Mouse (Mus musculus) lung, postnatal 25 days (tissue): ENCODE measurements around the gene Ahcyl1.
"Not testable (repeated sequence)": the region's sequence is repeated elsewhere in the genome, so short reads cannot be mapped to it uniquely, and the experiment has no call there.

Experiments
- DNase-seq: peaks from one replicate; pipeline ENCODE4 v3.0.0; 2022; ENCODE audit warnings: low spot score

The Ahcyl1 gene

DNA sequence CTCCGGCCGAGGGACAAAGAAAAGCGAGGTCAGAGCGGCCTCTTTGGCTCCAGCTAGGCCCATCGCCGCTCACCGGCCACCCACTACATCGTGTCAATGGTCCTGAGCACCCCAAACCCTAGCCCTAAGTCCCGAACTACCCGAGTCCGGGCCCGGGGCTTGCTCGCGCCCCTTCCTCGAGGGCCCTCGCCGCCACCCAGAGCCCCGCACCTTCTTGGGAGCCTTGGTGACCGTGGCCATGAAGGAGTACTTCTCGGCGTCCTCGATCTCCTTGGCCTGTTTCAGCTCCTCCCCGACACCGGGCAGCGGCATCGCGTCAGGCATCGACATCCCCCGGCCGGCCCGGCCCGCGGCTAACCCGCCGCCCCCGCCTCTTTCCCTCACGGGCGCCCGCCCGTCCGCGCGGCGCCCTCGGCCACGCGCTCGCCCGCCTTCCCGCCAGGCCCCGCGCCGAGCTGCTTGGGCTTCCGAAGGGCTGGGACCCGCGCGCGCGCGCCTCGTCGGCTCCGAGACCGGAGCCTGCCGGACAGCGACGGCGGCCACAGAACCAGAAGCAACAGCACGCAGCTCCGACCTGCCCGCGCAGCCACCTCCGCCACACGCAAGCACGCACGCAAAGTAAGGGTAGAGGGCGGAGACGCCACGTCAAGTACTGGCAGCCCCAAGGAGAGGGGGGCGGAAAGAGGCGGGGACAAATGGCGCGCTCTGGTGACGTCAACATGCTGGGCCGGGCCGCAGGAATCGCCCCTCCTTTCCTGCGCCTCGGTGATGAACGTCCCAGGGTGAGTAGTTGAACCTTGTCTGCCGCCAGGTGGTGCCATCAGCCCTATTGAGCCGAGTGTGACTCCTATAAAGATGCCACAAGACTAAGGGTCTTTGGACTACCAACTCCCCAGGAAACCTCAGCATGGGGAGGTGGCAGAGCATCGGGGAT is at the start of gene Ahcyl1:
Gene Ahcyl1 (minus strand): TSS at position 613 of the 934 bp plus-strand sequence.
- peak; percentile 99 for DNase-seq

DNA sequence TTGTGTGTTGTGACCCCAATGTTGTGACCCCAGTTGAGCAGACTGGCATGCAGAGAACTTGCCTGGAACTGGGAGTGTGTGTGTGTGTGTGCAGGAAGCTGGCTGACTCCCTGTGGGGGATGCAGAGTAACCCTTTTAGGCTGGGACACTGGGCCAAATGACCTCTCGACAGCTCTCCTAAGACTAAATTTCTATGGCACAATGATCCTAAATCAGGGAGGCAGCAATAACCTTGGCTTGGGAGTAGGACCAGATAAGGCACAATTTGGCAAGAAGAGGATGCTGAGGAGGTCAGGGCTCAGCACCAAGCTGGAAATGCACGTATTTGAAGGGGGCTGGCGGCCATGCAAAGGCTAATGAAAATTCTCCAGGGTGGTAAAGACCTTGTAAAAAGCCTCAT is 49.7 kb upstream of the Ahcyl1 start:
- no peak for DNase-seq

DNA sequence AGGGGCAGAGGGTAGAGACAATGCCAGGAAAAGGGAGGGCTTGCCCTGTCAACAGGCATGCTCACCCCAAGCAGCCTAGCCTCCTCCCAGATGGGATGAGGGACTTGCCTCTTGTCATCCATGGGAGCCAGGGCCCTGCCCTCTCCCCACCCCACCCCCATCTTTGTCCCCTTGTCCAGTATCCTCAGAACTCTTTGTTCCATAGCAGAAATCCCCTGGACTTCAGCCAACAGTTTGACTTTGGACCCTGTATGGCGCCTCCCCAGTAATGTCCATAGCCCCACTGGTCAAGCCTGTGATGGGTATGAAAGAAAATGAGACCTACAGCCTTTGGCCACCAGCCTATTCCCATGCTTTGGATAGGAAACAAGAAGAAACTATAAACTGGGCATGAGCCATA is 47.3 kb upstream of the Ahcyl1 start:
- no peak for DNase-seq

DNA sequence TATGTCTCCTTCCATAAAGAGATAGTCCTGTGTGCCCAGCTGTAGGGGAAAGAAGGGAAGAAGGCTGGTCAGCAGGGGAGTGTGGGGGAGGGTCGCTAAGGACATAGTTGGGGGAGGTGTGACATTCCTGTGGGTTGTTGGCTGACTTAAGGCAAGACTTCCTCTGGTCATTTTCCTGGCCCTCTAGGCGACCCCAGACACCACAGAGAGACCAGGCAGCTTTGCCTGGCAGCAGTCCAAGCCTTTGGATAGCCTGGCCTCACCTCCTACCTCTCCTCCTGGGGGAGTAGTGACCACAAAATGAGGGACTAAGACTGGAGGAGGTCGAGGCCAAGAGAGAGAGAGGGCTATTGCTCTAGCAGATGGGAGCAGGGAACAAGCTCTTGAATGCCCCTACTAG is 46.7 kb upstream of the Ahcyl1 start:
- no peak for DNase-seq

DNA sequence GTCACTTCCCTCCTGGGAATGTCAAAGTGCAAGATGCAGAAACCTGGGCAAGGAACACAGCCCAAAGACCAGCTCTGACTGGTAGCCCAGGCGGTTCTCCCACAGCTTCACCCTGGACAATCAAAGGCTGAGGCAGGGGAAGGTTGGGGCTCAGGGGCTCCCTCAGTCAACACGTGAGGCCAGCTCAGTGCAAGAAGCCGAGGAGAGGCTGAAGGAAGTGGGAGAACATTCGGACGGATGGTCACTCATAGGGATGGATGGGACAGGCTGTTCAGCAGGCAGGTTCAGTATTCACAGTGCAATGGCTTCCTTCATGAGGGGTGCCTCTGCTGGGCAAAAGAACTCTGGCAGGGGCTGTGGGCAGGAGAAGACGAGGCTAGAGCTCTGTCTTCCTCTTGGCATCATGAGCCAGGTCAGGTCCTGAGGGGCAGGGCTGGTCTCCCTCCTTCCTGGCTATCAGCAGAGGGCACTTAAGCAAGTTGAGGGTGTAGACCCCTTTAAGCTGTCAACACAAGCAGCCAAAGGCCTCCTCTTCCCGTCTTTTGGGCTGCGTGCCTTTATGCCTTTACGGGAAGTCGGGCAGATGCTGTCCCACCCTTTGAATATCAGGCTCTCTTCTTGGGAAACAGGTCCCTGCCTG is 45.8 kb upstream of the Ahcyl1 start:
- DNase-seq, result no peak

DNA sequence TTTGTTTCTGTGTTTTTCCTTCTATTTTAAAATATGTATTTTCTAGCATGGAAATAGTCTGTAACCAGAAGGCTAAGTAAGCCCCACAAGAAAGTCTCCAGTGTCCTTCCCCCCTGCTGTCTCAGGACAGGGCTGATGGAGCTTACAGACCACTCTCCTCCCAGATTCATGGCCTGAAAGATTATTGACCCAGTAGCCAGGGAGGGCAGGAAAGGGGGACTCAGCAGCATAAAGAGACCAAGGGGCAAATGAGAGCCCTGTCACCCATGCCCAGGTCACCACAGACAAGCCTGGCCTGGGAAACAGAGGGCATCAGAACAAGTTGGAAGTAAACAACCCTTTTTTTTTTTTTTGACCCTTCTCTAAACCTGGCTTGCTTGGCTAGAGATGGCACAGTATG is 45.0 kb upstream of the Ahcyl1 start:
- DNase-seq, result no peak

DNA sequence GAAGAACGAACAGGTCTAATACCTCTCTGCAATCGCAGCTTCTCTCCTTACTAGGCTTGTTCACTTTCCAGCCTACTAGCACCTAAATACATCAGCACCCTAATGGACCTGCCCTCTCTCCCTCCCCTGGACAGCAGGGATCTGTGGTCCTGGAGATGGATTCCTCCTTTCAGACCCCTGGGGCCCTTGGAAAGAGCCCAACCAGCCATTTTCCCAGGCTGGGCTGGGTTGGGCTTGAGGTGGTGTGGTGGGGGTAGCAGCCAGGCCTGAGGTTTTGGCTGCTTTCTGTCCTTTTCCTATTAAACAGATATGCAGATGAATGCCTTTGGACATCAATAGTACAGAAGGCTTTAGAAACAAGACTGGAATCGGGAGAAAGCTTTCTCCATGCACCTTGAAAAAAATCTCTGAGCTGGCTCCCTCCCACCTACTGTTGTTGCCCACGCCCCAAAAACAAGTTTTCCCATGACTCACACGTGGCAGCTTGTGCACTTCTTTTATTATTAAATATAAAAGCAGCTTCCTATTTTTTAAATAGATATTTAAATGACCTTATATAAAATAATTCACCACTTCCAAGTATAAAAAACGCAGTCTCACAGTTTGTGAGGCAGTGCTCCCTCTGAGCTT is 44.3 kb upstream of the Ahcyl1 start:
- no peak for DNase-seq

DNA sequence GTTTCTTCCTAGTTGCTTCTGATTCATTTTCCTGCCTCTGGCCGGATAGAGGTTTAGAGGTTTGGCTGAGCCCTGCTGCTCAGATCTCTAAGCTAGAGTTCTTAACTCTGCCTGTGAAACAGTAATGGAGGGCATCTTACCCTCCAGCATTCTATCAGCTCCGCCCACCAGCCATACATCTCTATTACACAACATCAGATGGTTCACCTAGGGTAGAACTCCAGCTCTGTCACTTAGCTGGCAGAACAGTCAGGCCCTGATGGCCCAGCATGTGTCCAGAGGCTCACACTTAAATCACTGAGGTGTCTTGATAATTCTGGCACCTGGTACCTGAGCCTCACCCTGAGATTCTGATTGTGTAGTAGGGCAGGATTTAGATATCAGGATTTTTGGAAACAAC is 43.6 kb upstream of the Ahcyl1 start:
- DNase-seq, result no peak

DNA sequence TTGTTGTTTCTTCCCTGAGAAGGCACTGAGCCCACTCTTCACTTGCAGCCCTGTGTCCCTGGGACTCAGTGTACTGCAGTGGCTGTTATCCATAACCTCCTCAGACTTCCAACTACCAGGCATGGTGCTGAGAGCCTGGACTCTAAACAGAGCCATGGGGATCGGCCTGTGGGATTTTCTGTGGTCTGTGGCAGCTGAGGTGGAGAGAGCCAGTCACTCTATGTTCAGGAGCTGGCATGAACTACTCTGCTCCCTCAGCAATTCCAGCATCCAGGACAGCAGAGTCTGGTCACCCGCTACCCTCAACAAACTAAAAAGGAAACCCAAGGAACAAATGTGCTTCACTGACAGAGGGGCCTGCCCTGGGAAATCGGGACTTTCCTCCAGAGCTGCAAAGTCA is 43.1 kb upstream of the Ahcyl1 start:
- DNase-seq, result no peak

DNA sequence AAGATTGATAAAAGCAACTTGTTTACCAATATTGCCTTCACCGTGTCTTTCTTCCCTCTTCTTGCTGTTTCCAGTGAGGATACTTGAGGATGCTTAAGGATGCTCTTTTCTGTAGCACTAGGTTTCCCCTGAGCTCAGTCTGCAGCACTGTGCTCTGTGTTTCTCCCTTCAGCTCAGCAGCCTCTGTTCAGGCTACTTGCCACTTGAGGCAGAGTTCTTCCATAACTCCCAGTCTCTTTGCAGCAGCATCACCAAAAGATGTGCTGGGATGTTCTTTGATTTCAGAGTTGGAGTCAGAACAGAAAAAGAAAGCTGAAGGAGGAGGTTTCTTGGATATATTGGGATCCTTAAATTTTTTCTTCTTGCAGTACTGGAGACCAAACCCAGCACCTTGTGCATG is 42.3 kb upstream of the Ahcyl1 start:
- no peak for DNase-seq

DNA sequence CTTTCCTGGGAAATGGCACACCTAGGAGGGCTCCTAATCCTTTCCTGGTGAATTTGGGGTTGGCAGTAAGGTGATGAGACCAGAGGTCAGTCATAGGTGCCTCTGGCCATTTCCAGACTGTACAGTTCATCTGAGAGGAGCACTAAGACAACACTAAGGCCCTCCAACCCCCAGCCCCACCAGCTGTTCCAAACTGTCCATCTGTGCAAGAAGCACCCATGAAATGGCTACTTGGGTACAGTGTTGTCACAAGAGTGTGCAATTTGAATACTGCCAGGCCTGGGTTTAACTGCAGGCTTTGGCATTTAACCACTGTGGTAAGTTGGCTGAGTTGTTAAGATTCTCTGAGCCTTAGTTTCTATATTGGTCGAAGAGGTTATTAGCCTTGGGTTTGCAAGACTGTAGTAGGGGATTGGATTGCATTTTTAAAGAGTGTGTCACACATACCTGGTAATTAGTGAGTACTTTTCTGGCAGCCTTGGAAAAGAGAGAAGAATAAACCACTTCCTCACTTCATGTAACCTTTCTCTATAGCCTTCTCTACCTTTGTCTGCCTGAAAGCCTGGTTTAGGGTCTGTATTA is 41.3 kb upstream of the Ahcyl1 start:
- no peak for DNase-seq

DNA sequence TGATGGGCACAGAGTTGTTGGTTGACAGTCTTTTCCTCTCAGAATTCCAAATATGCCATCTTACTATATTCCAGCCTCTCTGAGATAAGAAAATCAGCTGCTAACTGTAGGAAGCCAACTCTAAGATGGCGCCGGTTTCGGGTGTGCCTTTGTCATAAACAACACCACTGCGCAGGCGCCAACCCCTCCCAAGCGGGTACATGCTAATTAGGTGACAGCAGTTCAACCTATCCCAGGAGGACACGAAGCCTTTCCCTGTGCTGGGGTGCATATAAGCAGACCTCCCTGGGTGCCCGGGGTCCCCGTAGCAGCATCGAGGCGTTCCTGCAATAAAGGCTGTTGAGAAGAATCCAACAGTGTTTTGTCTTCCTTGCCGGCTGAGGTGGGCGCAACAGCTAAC is 39.3 kb upstream of the Ahcyl1 start:
- not testable (repeated sequence) for DNase-seq

DNA sequence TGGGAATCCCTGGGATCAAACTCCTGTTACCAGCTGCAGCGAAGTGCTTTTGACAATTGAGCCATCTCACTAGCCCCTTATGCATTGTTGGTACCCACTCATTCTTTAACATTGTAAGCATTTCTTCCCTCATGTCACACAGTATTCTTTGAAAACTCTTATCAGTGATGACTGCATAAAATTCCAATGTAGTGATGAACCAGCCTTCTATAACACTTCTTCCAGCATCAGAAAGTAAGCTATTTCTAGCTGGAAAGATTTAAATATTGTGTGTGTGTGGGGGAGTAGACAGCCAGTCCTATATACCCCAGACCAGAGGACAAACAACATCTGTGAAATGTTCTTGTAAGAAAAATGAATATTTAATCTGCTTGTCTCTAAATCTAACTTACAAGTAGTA is 37.0 kb upstream of the Ahcyl1 start:
- DNase-seq, result no peak

DNA sequence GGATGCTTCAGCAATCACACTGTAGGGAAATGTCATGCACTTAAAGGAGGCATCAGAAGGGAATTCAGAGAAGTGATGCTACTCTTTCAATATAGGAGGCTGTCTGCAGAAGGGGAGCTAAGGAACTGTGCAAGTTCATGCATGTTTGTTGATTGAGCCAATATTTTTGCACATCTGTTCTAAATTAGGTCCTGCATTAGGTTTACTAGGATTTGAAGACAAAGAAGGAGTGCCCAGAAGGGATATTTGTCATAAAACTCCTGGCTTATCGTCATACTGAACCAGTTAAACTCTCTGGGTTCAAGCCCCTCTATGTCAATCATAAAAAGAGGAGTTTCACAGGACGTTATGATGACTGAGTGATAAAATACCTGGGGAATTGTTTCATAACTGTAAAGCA is 33.9 kb upstream of the Ahcyl1 start:
- no peak for DNase-seq

DNA sequence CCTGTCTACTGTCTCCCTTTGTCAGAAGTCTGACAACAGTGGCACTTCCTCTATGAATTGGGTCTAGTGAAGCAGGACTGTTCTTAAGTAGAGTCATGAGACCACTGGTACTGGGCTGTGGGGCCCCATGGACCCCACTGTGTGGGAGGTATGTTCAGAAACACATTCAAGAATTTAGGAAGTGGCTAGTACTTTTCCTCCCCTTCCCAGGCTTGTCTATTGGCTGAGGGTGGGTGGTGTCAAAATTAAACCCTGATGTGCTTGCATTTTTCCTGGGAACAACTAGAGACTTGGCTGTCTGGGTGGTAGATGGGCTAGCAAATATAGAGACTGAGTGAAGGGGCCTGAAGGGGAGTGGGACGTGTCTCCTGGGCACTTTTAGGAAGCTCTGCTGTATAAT is 32.1 kb upstream of the Ahcyl1 start:
- DNase-seq, result no peak

DNA sequence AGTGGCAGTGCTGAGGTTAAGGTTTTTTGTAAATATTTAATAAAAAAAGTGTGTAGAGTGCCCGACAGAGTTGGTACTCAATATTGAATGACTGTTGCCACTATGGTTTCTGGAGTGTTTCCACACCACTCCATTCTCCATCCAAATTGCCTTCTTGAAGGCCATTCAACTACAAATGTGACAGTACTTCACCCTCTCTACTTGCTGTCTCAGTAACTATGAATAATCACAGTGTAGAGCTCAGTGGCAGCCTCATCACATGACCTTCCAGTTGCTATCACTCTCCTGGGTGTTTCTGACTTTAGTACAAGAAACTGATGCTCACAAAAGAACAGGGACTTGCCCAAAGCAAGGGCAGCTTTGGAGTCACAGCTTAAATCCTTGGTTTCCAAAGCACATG is 19.6 kb upstream of the Ahcyl1 start:
- DNase-seq, result peak; percentile 51

DNA sequence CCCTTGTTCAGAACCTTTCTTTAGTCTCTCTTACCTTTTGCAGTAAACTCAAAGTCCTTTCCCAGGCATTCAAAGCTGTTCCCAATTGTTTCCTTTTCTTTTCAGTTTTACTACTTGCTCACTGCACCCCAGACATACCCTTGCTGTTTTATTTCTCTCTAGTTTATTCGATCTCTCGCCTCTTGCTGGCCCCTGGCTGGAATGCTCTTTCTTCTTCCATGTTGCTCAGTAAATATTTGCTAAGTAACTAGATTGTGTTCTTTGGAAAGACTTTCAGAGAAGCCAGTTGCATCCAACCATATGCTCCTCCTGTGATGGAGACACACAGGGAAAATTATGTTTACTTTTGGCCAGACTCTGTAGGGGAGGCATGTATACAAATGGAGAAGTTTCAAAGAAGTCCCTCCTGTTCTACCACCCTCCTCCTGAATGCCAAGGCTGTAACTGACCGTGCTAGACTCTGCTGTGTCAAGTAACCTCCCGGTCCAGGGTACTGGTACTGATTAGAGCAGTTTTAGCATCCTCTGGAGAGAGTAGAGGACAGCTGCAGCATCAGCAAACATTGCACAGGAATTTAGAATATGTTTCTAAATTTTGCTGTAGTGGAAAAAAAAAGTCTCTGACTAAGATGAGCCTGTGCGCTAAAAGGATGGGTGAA is 18.0 kb upstream of the Ahcyl1 start:
- no peak for DNase-seq

DNA sequence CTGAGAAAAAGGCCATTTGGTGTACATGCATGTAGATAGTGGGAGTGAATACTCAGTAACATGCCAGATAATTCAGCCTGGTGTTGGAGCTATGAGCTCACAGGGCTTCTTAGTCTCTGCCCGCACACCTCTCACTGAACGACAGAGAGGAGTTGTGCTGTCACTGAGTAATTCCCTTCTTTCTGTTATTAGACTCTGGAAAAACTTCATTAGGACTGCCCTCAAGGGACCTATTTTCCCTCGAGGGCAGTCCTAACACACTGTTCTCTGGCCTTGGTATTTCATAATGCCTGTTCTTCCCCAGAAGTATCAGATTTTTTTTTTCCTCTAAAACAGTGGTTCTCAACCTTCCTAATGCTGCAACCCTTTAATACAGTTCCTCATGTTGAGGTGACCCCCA is 15.7 kb upstream of the Ahcyl1 start:
- DNase-seq, result no peak

DNA sequence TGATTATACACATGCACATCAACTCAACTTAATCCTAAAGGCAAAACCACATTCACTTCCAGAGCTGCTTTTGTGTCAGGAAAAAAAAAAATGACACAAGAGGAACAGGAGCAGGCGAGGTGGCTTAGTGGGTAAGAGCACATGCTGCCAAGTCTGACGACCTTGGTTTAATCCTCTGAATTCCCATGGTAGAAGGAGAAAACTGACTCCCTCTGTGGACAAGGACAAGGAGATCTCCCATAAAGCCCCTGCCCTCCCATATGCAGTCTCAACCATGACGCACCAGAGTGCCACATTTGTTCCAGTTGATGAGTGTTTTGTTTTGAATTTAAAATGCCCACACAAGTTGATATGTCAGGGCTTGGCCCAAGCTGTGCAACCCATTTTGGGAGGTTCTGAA is 12.8 kb upstream of the Ahcyl1 start:
- no peak for DNase-seq

DNA sequence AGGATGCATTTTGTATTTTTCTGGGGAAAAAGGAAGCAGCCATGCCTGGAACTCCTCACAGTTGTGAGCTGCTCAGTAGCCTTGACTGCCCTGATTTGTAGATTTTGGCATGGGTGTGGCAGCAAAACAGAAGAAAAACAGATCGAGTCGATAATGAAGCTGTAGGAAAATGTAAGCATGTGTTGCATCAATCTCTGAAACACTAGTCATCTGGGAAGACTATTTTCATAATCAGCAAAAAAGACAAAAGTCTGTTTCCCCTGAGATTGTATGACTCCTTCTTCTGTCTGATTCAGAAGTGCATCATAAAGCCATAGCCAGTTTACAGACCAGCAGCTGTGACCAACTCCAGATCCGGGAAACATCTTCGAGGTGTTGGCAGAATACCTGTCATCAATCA is 10.9 kb upstream of the Ahcyl1 start:
- no peak for DNase-seq

DNA sequence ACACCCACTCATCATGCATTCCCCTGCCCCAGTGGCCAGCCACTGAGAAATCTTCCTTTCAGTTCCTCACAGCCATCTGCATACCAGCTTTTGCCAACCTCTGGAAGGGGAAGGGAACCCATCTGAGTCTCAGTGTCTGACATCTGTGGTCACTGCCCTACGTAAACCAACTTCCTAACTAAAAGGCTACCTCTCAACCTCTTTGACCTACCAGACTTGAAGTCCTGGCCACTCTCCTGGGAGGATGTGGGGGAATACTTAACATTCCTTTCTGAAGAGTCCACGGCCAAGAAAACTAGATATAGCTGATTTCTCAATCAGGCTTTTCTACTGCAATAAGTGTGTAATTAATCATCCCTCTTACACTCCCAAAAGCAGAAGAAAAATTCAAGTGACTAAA is 9.8 kb upstream of the Ahcyl1 start:
- peak; percentile 13 for DNase-seq

DNA sequence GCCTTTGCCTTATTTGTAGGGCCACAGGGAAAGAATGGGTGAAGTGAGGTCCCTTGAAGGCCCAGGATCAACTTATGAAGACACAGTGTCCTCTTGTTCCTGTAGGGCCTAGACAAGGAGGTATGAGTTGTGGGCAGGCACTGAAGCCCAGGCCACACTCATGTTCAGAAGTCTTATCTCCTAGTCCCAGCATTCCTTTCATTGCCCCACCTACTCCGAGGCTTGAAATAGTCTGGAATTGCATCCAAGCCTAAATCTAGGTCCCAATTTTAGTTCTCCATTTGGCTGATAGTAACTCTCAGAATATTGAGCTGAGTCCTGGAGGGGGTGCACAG is 8.0 kb upstream of the Ahcyl1 start:
- DNase-seq, result no peak
